Mouse (Mus musculus): ENCODE measurements around the gene Apol9a.

DNA sequence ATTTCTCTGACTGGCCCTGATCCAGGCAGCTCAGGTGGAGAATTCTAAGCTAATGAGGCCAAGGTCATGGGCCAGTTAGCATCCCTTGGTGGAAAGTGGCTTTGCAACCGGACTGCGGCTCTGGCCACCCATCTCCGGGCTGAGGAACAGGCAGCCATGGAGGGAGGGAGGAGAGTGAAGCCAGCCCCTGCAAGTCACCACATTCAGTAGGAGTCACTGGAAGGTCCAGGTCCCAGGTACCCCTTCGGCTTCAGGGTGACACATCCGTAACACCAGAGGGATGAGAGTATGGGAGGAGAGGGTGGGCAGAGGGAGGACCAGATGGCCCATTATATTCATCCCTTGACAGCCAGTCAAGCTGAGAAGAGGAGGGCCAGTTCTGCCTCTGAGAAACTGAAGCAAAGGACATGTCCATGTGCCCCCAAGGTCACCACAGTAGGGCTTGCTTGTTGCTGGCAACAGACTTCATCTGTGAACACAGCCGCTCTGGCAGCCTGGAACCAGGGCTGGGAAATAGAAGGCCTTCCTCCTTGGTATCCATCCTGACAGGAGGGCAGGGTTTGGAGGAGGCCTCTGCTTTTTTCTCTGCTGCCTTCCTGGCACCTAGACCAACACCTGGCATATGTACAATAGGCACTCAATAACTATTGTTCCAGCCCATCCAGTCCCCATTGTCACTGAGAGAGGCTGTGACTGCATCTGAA, 55.9 kb downstream of the Apol9a start:
- TF ChIP-seq CTCF (IDR thresholded peaks at IDR 0.05; ENCODE audit: extremely low read depth, insufficient read depth, low read length) = no peak
- TF ChIP-seq POLR2A (IDR thresholded peaks at IDR 0.05; ENCODE audit: extremely low read depth, insufficient read depth, low read length) = no peak

Data from cortical plate, adult 2 months (tissue).